Mouse (Mus musculus) stomach, embryonic 14.5 days (tissue): ENCODE results near the gene Traf2. TPM values are rescaled to one million over a fixed set of nuclear protein-coding genes. Genes with fewer than 3 reads are reported as not detected.
"Not testable (repeated sequence)": the region's sequence is repeated elsewhere in the genome, so short reads cannot be mapped to it uniquely, and the experiment has no call there.

Source experiments
- ATAC-seq: fragments of 200-750 bp; cut with Nextera tagmentation; 2 replicates; pipeline ENCODE4 v1.8.0; 2017; ENCODE audit warnings: low read depth, moderate TSS enrichment; ENCODE audit not compliant: insufficient number of reproducible peaks, insufficient read depth, low FRiP score
- H3K27ac ChIP-seq: fragments of 300-500 bp; sonication (generic); 2 replicates; pipeline ENCODE4 v1.5.1; 2014; ENCODE audit warnings: mild to moderate bottlenecking, low read length, moderate library complexity, mixed read lengths
- H3K27me3 ChIP-seq: fragments of 300-500 bp; sonication (generic); 2 replicates; pipeline ENCODE4 v1.6.1; 2014; ENCODE audit warnings: low read length, control low read depth, mixed read lengths; ENCODE audit not compliant: control insufficient read depth, insufficient read depth
- H3K36me3 ChIP-seq: fragments of 300-500 bp; sonication (generic); 2 replicates; pipeline ENCODE4 v1.6.1; 2014; ENCODE audit warnings: mild to moderate bottlenecking, control low read depth, low read length, moderate library complexity, mixed read lengths; ENCODE audit not compliant: control insufficient read depth, insufficient read depth
- H3K4me1 ChIP-seq: fragments of 300-500 bp; sonication (generic); 2 replicates; pipeline ENCODE4 v1.6.1; 2014; ENCODE audit warnings: low read length, control low read depth, mixed read lengths; ENCODE audit not compliant: control insufficient read depth, insufficient read depth
- H3K4me2 ChIP-seq: fragments of 300-500 bp; sonication (generic); replicated peaks from 2 replicates; pipeline ENCODE4 v1.6.1; 2014; ENCODE audit warnings: low read depth, low read length, control low read depth
- H3K4me3 ChIP-seq: fragments of 300-500 bp; sonication (generic); 2 replicates; pipeline ENCODE4 v1.5.1; 2014; ENCODE audit warnings: low read depth, low read length, control low read depth
- H3K9ac ChIP-seq: fragments of 300-500 bp; sonication (generic); replicated peaks from 2 replicates; pipeline ENCODE4 v1.6.1; 2014; ENCODE audit warnings: low read depth, mild to moderate bottlenecking, control low read depth, low read length, moderate library complexity, mixed read lengths
- H3K9me3 ChIP-seq: fragments of 300-500 bp; sonication (generic); 2 replicates; pipeline ENCODE4 v1.6.1; 2016; ENCODE audit warnings: low read depth, low read length, control low read depth; ENCODE audit not compliant: control insufficient read depth
- WGBS: fragments of 180-500 bp; shearing (Covaris S2); extraction: QIAGEN DNeasy Blood & Tissue Kit; methylation state at CpG from one replicate; pipeline ENCODE4 v1.1.7; 2014; 5-methylcytosine and 5-hydroxymethylcytosine counted together
- polyA plus RNA-seq: library from polyadenylated mRNA; unstranded; fragments of >200 nt; fragmentation: Nextera tagmentation; extraction: Ambion mirVana; gene quantifications from 2 replicates; pipeline ENCODE4 v1.2.1, GENCODE M21; 2014

Traf2 gene
- polyA plus RNA-seq, 1 experiment from 2014 or later = 30.5 TPM

DNA sequence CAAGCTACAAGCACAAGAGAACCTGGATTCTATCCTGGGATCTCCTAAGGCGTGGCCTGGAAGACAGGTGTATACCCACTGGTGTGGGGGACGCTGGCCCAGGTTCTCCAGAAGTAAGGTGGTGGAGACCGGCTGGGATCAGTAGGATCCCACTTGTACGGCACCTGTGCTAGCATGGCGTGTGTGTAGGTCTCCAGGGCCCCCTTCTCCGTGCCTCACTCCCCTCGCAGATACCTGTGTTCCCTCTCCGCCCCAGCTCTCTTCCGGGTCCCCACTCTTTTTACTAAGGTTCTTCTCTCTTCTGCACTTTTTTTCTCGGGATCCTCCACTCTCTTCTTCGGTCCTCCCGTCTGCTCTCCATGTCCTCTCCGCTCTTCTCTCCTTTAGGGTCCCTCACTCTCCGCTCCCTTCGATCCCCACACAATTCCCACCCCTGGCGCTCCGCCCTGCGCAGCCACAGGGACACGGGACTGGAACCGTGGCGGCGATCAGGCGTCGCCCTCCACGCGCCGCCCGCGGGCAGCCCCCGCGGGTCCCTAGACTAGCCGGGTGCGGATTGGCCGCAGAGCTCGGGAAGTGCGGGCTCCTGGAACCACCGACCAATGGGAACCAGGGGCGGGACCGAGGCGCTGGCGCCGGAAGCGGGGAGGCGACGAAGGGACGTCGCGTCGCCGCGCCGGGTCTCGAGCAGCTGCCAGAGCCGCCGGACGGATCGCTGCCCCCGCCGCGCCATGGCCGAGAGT is 10.7 kb upstream of the Traf2 start, which contains the start of gene Edf1:
Gene Edf1 (plus strand): TSS at position 627 of the 743 bp plus-strand sequence.
- Histone ChIP-seq H3K4me2 (peak within 1 kb of the TSS; percentile 96), H3K36me3 (peaks cover 24% of the 10 kb centered on the region), H3K4me1 (peaks cover 16% of the 10 kb centered on the region), H3K9me3 (no peaks in the 10 kb centered on the region), H3K27me3 (no peaks in the 10 kb centered on the region), H3K4me3 (peak within 1 kb of the TSS; percentile 95), H3K27ac (peak within 1 kb of the TSS; percentile 55; the same call in 1 of the 2 replicates), H3K9ac (peak within 1 kb of the TSS; percentile 80)
- under 1% methylated on average over 61 of the region's 61 CpGs for WGBS
- peak; percentile 98 for ATAC-seq

DNA sequence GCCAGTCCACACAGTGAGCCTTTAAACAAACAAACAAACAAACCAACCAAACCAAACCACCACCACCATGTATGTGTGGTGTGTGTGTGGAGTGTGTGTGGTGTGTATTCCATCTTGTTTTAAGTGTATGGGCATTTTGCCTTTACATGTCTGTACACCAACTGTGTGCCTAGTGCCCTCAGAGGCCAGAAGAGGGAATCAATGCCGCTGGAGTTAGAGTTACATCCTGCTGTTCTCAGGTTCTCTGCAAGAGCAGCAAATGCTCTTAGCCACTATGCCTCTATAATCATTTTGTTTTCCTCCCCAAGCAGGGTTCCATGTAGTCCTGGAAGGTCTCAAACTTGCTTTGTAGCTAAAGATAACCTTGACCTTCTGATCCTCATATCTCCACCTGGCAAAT is 9.6 kb upstream of the Traf2 start:
- Histone ChIP-seq H3K36me3 (peaks cover 13% of the 10 kb centered on the region; the same call in 1 of the 2 replicates), H3K9me3 (no peaks in the 10 kb centered on the region), H3K27me3 (no peaks in the 10 kb centered on the region), H3K4me2 (no peak overlapping the region), H3K9ac (no peak overlapping the region), H3K27ac (no peak overlapping the region), H3K4me1 (peaks cover 16% of the 10 kb centered on the region), H3K4me3 (no peak overlapping the region)
- 54% methylated on average over 1 of the region's 1 CpGs for WGBS
- no peak for ATAC-seq

DNA sequence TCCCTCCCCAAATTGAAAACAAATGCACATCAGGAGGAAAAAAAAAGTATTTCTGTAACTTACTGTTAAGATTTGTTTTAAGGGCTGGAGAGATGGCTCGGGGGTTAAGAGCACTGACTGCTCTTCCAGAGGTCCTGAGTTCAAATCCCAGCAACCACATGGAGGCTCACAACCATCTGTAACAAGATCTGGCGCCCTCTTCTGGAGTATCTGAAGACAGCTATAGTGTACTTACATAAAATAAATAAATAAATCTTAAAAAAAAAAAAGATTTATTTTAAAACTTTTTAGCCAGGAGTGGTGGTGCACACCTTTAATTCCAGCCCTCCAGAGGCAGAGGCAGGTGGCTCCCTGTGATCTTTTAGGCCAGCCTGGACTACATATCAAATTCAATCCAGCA is 8.7 kb upstream of the Traf2 start:
- H3K36me3 ChIP-seq, H3K9ac ChIP-seq, H3K27ac ChIP-seq, H3K4me2 ChIP-seq, ATAC-seq, H3K9me3 ChIP-seq, H3K27me3 ChIP-seq, H3K4me3 ChIP-seq: not testable (repeated sequence)
- peaks cover 16% of the 10 kb centered on the region for H3K4me1 ChIP-seq
- WGBS = 59% methylated on average over 2 of the region's 2 CpGs

DNA sequence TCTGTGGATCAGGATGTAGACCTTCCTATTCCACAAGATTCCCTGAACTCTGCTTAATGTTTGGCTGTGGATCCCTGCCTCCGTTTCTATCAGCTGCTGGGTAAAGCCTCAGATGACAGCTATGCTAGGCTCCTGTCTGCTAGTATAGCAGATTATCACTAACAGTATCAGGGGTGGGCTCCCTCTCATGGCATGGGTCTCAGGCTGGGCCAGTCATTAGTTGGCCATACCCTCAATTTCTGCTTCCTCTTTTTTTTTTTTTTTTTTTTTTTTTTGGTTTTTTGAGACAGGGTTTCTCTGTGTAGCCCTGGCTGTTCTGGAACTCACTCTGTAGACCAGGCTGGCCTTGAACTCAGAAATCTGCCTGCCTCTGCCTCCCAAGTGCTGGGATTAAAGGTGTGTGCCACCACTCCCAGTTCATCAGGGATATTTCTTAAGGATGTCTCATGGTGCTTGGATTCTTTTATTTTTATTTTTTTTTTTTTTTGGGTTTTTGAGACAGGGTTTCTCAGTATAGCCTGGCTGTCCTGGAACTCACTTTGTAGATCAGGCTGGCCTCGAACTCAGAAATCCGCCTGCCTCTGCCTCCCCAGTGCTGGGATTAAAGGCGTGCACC is 6.5 kb upstream of the Traf2 start:
- not testable (repeated sequence) for H3K27me3 ChIP-seq, H3K36me3 ChIP-seq, ATAC-seq, H3K4me1 ChIP-seq, H3K27ac ChIP-seq, H3K4me3 ChIP-seq, H3K4me2 ChIP-seq, H3K9me3 ChIP-seq, H3K9ac ChIP-seq
- WGBS = 87% methylated on average over 4 of the region's 4 CpGs

DNA sequence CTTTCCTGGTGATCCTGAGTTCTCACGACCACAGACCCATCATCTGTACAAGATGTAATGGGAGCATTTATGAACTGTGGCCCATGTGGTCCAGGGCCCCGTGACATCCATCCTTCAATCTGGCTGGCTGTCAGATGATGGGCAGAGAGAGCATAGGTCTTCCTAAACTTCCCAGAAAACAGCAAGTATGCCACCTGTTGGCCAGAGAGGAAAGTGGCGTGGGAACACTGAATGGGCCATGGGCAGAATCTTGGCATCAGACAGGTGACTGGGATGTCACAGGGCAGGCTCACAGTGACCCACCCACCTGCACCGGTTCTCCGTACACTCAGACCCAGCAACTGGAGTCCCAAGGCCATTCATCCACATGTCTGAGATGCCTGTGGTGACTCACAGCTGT is 4.4 kb upstream of the Traf2 start:
- Histone ChIP-seq H3K4me1 (no peaks in the 10 kb centered on the region), H3K36me3 (no peaks in the 10 kb centered on the region), H3K4me3 (no peak overlapping the region), H3K9ac (no peak overlapping the region), H3K4me2 (no peak overlapping the region), H3K27ac (no peak overlapping the region), H3K9me3 (no peaks in the 10 kb centered on the region), H3K27me3 (no peaks in the 10 kb centered on the region)
- no peak for ATAC-seq
- 23% methylated on average over 5 of the region's 5 CpGs for WGBS

DNA sequence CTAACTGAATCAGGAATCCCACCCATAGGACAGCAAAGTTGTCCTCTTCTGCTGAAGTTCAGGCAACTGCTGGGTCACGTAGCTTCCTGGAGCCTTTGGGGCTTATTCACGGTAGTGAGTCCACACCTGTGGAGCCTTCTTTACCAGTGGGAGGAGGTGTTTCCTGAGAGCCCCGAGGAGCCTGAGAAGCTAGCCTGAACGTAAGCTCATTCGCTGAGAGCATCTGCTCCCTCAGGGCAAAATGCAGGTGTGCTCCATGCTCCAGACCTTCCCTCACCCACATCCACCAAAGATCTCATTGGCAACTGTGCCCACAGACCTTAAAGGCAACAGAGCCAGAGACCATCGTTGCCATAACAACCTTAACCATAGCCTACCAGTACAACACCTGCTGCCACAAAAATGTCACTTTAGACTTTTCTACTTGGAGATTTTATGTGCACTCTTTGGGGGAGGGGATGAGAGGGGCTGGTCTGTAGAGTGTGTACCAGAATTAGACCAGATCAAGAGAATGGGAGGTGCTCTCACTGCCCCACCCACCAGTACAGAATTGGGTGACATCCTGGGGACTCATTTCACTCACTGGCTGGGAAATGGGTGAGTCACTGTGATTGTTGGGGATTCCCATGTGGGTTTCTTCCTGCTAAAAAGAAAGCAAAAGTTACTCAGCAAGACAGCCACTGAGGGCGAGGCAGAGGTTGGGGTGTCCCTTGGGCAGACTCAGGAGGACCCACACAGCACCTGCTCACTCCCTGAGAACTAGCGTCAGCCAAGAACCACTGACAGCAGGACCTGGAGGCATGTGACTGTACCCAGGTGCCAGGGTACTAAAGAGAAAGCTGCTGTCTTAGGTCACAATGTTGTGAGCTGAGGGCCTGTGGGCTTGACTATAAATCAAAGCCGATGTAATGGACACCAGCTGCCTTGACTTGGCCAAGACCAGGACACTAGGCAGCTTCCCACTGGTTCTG is 2.6 kb upstream of the Traf2 start:
- no peak for ATAC-seq
- Histone ChIP-seq H3K27me3 (no peaks in the 10 kb centered on the region), H3K9ac (no peak overlapping the region), H3K9me3 (no peaks in the 10 kb centered on the region), H3K27ac (no peak overlapping the region), H3K4me3 (no peak overlapping the region), H3K4me2 (no peak overlapping the region), H3K36me3 (no peaks in the 10 kb centered on the region), H3K4me1 (peaks cover 7% of the 10 kb centered on the region)
- 69% methylated on average over 9 of the region's 9 CpGs for WGBS

DNA sequence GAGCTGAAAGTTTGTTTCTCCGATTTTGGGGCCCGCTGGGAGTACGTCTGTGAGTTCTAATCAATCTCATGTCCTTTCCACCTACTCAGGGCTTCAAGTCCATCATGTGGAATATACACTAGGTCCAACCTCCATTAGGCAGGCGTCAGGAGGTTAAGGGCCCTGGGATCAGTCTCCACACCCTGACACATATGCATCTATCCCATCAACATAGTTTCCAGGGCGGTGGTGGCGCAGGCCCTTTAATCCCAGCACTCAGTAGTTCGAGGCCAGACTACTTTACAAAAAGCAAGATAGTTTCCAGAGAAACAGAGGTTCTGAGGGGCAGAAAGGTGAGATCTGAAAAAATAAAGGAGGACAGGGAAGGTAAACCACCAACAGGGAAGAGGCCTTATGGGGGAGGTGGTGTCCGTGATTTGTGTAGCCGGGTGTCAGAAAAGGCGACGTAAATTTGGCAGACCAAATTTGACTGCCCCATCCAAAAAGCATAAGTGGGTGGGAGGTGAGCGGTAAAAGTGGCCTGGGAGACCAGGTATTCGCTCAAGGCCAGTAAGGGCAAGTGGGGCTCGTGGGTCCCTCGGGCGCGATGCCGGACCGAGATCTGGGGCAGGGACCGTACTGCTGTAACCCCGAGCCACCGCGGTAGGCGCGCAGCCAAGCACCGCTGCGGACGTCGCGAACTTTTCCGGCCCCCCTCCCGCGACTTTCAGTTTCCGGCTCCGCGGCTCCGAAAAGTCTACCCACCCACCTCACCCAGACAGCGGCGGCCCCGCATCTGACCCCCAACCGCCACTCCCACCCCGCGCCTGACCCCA is 537 bp downstream of the Traf2 start:
- 5% methylated on average over 43 of the region's 43 CpGs for WGBS
- H3K9ac ChIP-seq = peak overlapping the region; percentile 73
- peak overlapping the region; percentile 72 for H3K4me3 ChIP-seq
- H3K36me3 ChIP-seq = no peaks in the 10 kb centered on the region
- no peaks in the 10 kb centered on the region for H3K27me3 ChIP-seq
- peak overlapping the region; percentile 73 for H3K4me2 ChIP-seq
- ATAC-seq = peak; percentile 61
- H3K9me3 ChIP-seq = no peaks in the 10 kb centered on the region
- peak overlapping the region; percentile 68 for H3K27ac ChIP-seq
- peaks cover 7% of the 10 kb centered on the region for H3K4me1 ChIP-seq
